Mouse (Mus musculus) mesoderm, embryonic 11.5 days (tissue): ENCODE measurements around the gene Fam178b.

Experiments used
- DNase-seq: peaks from one replicate; pipeline ENCODE4 v3.0.0-alpha.2; 2012; ENCODE audit warnings: low read depth, low spot score

The Fam178b gene

GRCm38 (mm10) chr1:36588476-36589450 is 94.2 kb downstream of the Fam178b start:
- peak; percentile 76 for DNase-seq

- no peak for DNase-seq
Measured at GRCm38 (mm10) chr1:36587860-36588259, 95.1 kb downstream of the Fam178b start.

GRCm38 (mm10) chr1:36586288-36586687 is 96.7 kb downstream of the Fam178b start:
- no peak for DNase-seq

GRCm38 (mm10) chr1:36583408-36584116 is 99.4 kb downstream of the Fam178b start:
- no peak for DNase-seq

- DNase-seq: no peak
Measured at GRCm38 (mm10) chr1:36582211-36582610, 100.8 kb downstream of the Fam178b start.

GRCm38 (mm10) chr1:36581260-36581659 is 101.7 kb downstream of the Fam178b start:
- DNase-seq: no peak

GRCm38 (mm10) chr1:36580384-36581207 is 102.4 kb downstream of the Fam178b start:
- peak; percentile 77 for DNase-seq

- DNase-seq: no peak
Measured at GRCm38 (mm10) chr1:36579974-36580383, 103.0 kb downstream of the Fam178b start.

GRCm38 (mm10) chr1:36576991-36577675 is 105.8 kb downstream of the Fam178b start:
- DNase-seq: no peak

GRCm38 (mm10) chr1:36575347-36575746 is 107.6 kb downstream of the Fam178b start:
- no peak for DNase-seq

GRCm38 (mm10) chr1:36574196-36574955 is 108.6 kb downstream of the Fam178b start:
- DNase-seq: no peak

- DNase-seq: no peak
Measured at GRCm38 (mm10) chr1:36573524-36573923, 109.5 kb downstream of the Fam178b start.

GRCm38 (mm10) chr1:36572709-36573108 is 110.3 kb downstream of the Fam178b start:
- no peak for DNase-seq

GRCm38 (mm10) chr1:36572140-36572700 is 110.8 kb downstream of the Fam178b start:
- no peak for DNase-seq

- DNase-seq: no peak
Measured at GRCm38 (mm10) chr1:36571627-36572026, 111.4 kb downstream of the Fam178b start.

- DNase-seq: no peak
Measured at GRCm38 (mm10) chr1:36570320-36570719, 112.7 kb downstream of the Fam178b start.

- no peak for DNase-seq
Measured at GRCm38 (mm10) chr1:36569694-36570276, 113.2 kb downstream of the Fam178b start.

GRCm38 (mm10) chr1:36568776-36569175 is 114.2 kb downstream of the Fam178b start:
- no peak for DNase-seq

- no peak for DNase-seq
Measured at GRCm38 (mm10) chr1:36567818-36568603, 115.0 kb downstream of the Fam178b start.
